Mouse (Mus musculus) brain, embryonic 14.5 days (tissue): ENCODE data around the gene Gm3336.

Experiments used
- CTCF ChIP-seq: fragments of 200-500 bp; IDR thresholded peaks from 2 replicates; pipeline ENCODE4 v1.5.1; 2012; ENCODE audit warnings: inconsistent platforms, mild to moderate bottlenecking, moderate library complexity, borderline replicate concordance; ENCODE audit not compliant: insufficient read depth, insufficient read length; ENCODE audit errors: extremely low read depth
- POLR2A ChIP-seq: fragments of 200-500 bp; IDR thresholded peaks from 2 replicates; pipeline ENCODE4 v1.6.1; 2012; ENCODE audit warnings: mild to moderate bottlenecking, inconsistent platforms, borderline replicate concordance; ENCODE audit not compliant: poor library complexity, insufficient read depth, insufficient read length, severe bottlenecking; ENCODE audit errors: extremely low read depth

DNA sequence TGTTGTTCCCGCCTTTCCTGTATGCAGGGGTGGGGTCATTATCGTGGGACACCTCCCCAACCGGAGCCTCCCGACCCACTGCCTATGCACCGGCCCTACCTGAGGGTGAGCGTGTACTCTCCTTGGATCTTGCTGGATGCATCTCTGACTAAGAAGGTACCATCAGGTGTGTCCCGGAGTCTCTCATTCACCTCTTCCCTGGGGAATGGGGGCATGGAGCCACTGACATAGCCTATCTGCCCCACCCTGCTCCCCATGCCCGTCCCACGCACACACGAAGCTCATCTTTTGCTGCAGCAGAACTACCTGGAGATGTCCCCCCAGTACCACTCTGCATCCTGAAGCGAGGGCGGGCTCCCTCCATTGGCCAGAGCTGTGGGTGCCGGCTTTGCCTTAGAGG, 52.4 kb downstream of the Gm3336 start:
- TF ChIP-seq CTCF: no peak
- no peak for TF ChIP-seq POLR2A
